Mouse (Mus musculus): ENCODE data around the gene Olfr1291-ps1. TPM values are rescaled to one million over a fixed set of nuclear protein-coding genes. Genes with fewer than 3 reads are reported as not detected.

The Olfr1291-ps1 gene
- not detected in 2 replicates for total RNA-seq (2021)
- long read RNA-seq: 0 reads

- DNase-seq: no peak
These were observed at the start of gene Olfr1291-ps1 for GRCm38 (mm10) chr2:111496880-111497279. Gene Olfr1291-ps1, plus strand, starts transcription at chr2:111497180.

- DNase-seq: no peak
These were observed 48.1 kb upstream of the Olfr1291-ps1 start, which contains the start of gene Olfr1287 for GRCm38 (mm10) chr2:111448842-111449241. Gene Olfr1287, plus strand, starts transcription at chr2:111449142.

GRCm38 (mm10) chr2:111473801-111474200, 23.2 kb upstream of the Olfr1291-ps1 start, which contains the start of gene Olfr1288:
Gene Olfr1288, plus strand, starts transcription at chr2:111474101.
- DNase-seq: no peak

GRCm38 (mm10) chr2:111480519-111480918, 16.5 kb upstream of the Olfr1291-ps1 start, which contains the start of gene Olfr1289:
Gene Olfr1289, plus strand, starts transcription at chr2:111480819.
- no peak for DNase-seq

- no peak for DNase-seq
These were observed 3.3 kb upstream of the Olfr1291-ps1 start, which contains the start of gene Olfr1290 for GRCm38 (mm10) chr2:111493729-111494128. Gene Olfr1290, minus strand, starts transcription at chr2:111493829.

- no peak for DNase-seq
These were observed 20.5 kb downstream of the Olfr1291-ps1 start for GRCm38 (mm10) chr2:111517451-111517850.

- no peak for DNase-seq
These were observed 27.9 kb downstream of the Olfr1291-ps1 start, which contains the start of gene Olfr1293-ps for GRCm38 (mm10) chr2:111524903-111525302. Gene Olfr1293-ps, plus strand, starts transcription at chr2:111525203.

GRCm38 (mm10) chr2:111540191-111540590, 43.2 kb downstream of the Olfr1291-ps1 start, which contains the start of gene Olfr1294:
Gene Olfr1294, minus strand, starts transcription at chr2:111540291.
- DNase-seq: no peak

Other genes with a start within 250 kb of the Olfr1291-ps1 start
- not detected in 2 replicates for gene Olfr1276, start 242.7 kb upstream of the Olfr1291-ps1 start, total RNA-seq (2021)
- not detected in 2 replicates for gene Olfr1277, start 223.1 kb upstream of the Olfr1291-ps1 start, total RNA-seq (2021)
- not detected in 2 replicates for gene Olfr1278, start 207.0 kb upstream of the Olfr1291-ps1 start, total RNA-seq (2021)
- not detected in 2 replicates for gene Olfr1279, start 196.5 kb upstream of the Olfr1291-ps1 start, total RNA-seq (2021)
- not detected in 2 replicates for gene Olfr1280, start 183.2 kb upstream of the Olfr1291-ps1 start, total RNA-seq (2021)
- not detected in 2 replicates for gene Olfr1281, start 170.7 kb upstream of the Olfr1291-ps1 start, total RNA-seq (2021)
- not detected in 2 replicates for gene Olfr1282, start 161.1 kb upstream of the Olfr1291-ps1 start, total RNA-seq (2021)
- not detected in 2 replicates for gene Olfr1283, start 130.4 kb upstream of the Olfr1291-ps1 start, total RNA-seq (2021)
- gene Olfr1284, start 121.7 kb upstream of the Olfr1291-ps1 start, total RNA-seq (2021): not detected in 2 replicates
- gene Olfr1286, start 74.1 kb upstream of the Olfr1291-ps1 start, total RNA-seq (2021): not detected in 2 replicates
- not detected in 2 replicates for gene Olfr1287, start 48.0 kb upstream of the Olfr1291-ps1 start, total RNA-seq (2021)
- gene Olfr1288, start 23.1 kb upstream of the Olfr1291-ps1 start, total RNA-seq (2021): not detected in 2 replicates
- not detected in 2 replicates for gene Olfr1289, start 16.4 kb upstream of the Olfr1291-ps1 start, total RNA-seq (2021)
- not detected in 2 replicates for gene Olfr1290, start 3.4 kb upstream of the Olfr1291-ps1 start, total RNA-seq (2021)
- not detected in 2 replicates for gene Olfr1293-ps, start 28.0 kb downstream of the Olfr1291-ps1 start, total RNA-seq (2021)
- not detected in 2 replicates for gene Olfr1294, start 43.1 kb downstream of the Olfr1291-ps1 start, total RNA-seq (2021)
- not detected in 2 replicates for gene Olfr1295, start 72.5 kb downstream of the Olfr1291-ps1 start, total RNA-seq (2021)
- gene Olfr1297, start 129.3 kb downstream of the Olfr1291-ps1 start, total RNA-seq (2021): not detected in 2 replicates
- not detected in 2 replicates for gene Olfr1298, start 152.0 kb downstream of the Olfr1291-ps1 start, total RNA-seq (2021)
- gene Olfr1299, start 164.2 kb downstream of the Olfr1291-ps1 start, total RNA-seq (2021): not detected in 2 replicates